Mouse (Mus musculus): ENCODE data around the gene Hnrnpa3.
"Not testable (repeated sequence)": the region's sequence is repeated elsewhere in the genome, so short reads cannot be mapped to it uniquely, and the experiment has no call there.

Hnrnpa3 gene

GRCm38 (mm10) chr2:75672561-75672960 is 13.5 kb downstream of the Hnrnpa3 start:
- no peak for DNase-seq (ENCODE audit: extremely low read depth, low read depth)

GRCm38 (mm10) chr2:75676567-75676966 is 17.5 kb downstream of the Hnrnpa3 start:
- DNase-seq (ENCODE audit: extremely low read depth, low read depth), result no peak

GRCm38 (mm10) chr2:75679947-75680346 is 20.9 kb downstream of the Hnrnpa3 start:
- no peak for DNase-seq (ENCODE audit: extremely low read depth, low read depth)

- no peak for DNase-seq (ENCODE audit: extremely low read depth, low read depth)
These were observed 22.4 kb downstream of the Hnrnpa3 start for GRCm38 (mm10) chr2:75681439-75681838.

GRCm38 (mm10) chr2:75682978-75683709 is 24.1 kb downstream of the Hnrnpa3 start:
- no peak for DNase-seq (ENCODE audit: extremely low read depth, low read depth)

- DNase-seq (ENCODE audit: extremely low read depth, low read depth), result no peak
These were observed 25.5 kb downstream of the Hnrnpa3 start for GRCm38 (mm10) chr2:75684526-75684925.

GRCm38 (mm10) chr2:75685458-75685861 is 26.4 kb downstream of the Hnrnpa3 start:
- DNase-seq (ENCODE audit: extremely low read depth, low read depth), result no peak

- DNase-seq (ENCODE audit: extremely low read depth, low read depth), result no peak
These were observed 28.1 kb downstream of the Hnrnpa3 start for GRCm38 (mm10) chr2:75687040-75687749.

- no peak for DNase-seq (ENCODE audit: extremely low read depth, low read depth)
These were observed 29.8 kb downstream of the Hnrnpa3 start for GRCm38 (mm10) chr2:75688901-75689300.

GRCm38 (mm10) chr2:75689482-75690158 is 30.6 kb downstream of the Hnrnpa3 start:
- no peak for DNase-seq (ENCODE audit: extremely low read depth, low read depth)

- DNase-seq (ENCODE audit: extremely low read depth, low read depth), result no peak
These were observed 31.6 kb downstream of the Hnrnpa3 start for GRCm38 (mm10) chr2:75690656-75691055.

- DNase-seq (ENCODE audit: extremely low read depth, low read depth), result no peak
These were observed 32.3 kb downstream of the Hnrnpa3 start for GRCm38 (mm10) chr2:75691316-75691715.

GRCm38 (mm10) chr2:75692369-75692768 is 33.3 kb downstream of the Hnrnpa3 start:
- DNase-seq (ENCODE audit: extremely low read depth, low read depth), result no peak

GRCm38 (mm10) chr2:75694926-75695325 is 35.9 kb downstream of the Hnrnpa3 start:
- DNase-seq (ENCODE audit: extremely low read depth, low read depth), result not testable (repeated sequence)

GRCm38 (mm10) chr2:75695676-75696350 is 36.8 kb downstream of the Hnrnpa3 start:
- no peak for DNase-seq (ENCODE audit: extremely low read depth, low read depth)

- DNase-seq (ENCODE audit: extremely low read depth, low read depth), result no peak
These were observed 37.3 kb downstream of the Hnrnpa3 start for GRCm38 (mm10) chr2:75696371-75696770.

- DNase-seq (ENCODE audit: extremely low read depth, low read depth), result no peak
These were observed 38.2 kb downstream of the Hnrnpa3 start for GRCm38 (mm10) chr2:75697222-75697621.

GRCm38 (mm10) chr2:75698007-75698406 is 38.9 kb downstream of the Hnrnpa3 start:
- no peak for DNase-seq (ENCODE audit: extremely low read depth, low read depth)

- no peak for DNase-seq (ENCODE audit: extremely low read depth, low read depth)
These were observed 39.8 kb downstream of the Hnrnpa3 start for GRCm38 (mm10) chr2:75698874-75699273.

- no peak for DNase-seq (ENCODE audit: extremely low read depth, low read depth)
These were observed 41.5 kb downstream of the Hnrnpa3 start for GRCm38 (mm10) chr2:75700543-75700942.

- no peak for DNase-seq (ENCODE audit: extremely low read depth, low read depth)
These were observed 42.1 kb downstream of the Hnrnpa3 start for GRCm38 (mm10) chr2:75701207-75701606.

Data from MEL-GATA-1-ER (cell line).